Mouse (Mus musculus) heart, embryonic 14.5 days (tissue): Measurements from ENCODE around the gene Cfap221. TPM values are rescaled to one million over a fixed set of nuclear protein-coding genes. Genes with fewer than 3 reads are reported as not detected.

Experiments
- ATAC-seq: fragments of 200-750 bp; cut with Nextera tagmentation; 2 replicates; pipeline ENCODE4 v1.8.0; 2017; ENCODE audit warnings: low read depth, moderate TSS enrichment; ENCODE audit not compliant: insufficient number of reproducible peaks, insufficient read depth, low FRiP score
- H3K27ac ChIP-seq, 2 experiments: fragments of 200-500 bp in 1 of 2; fragments of 300-500 bp in 1 of 2; sonication (generic) in 1 of 2; replicated peaks in 1 of 2; 2 replicates each; pipeline ENCODE4 v1.5.1; 2012 to 2014; ENCODE audit warnings: low read depth in 2 of 2, low read length in 2 of 2, control low read depth in 1 of 2, mild to moderate bottlenecking in 1 of 2, mixed read lengths in 1 of 2; ENCODE audit not compliant: control insufficient read depth in 1 of 2, insufficient read depth in 1 of 2
- H3K27me3 ChIP-seq: fragments of 300-500 bp; sonication (generic); 2 replicates; pipeline ENCODE4 v1.6.1; 2014; ENCODE audit warnings: mild to moderate bottlenecking, low read length, control low read depth; ENCODE audit not compliant: control insufficient read depth, insufficient read depth
- H3K36me3 ChIP-seq: fragments of 300-500 bp; sonication (generic); 2 replicates; pipeline ENCODE4 v1.6.1; 2014; ENCODE audit warnings: mild to moderate bottlenecking, control low read depth, low read length, mixed read lengths; ENCODE audit not compliant: control insufficient read depth, insufficient read depth
- H3K4me1 ChIP-seq, 2 experiments: fragments of 200-500 bp in 1 of 2; fragments of 300-500 bp in 1 of 2; sonication (generic) in 1 of 2; 2 replicates each; pipeline ENCODE4 v1.6.1; 2012 to 2014; ENCODE audit warnings: low read length in 2 of 2, control low read depth in 1 of 2, mixed read lengths in 1 of 2; ENCODE audit not compliant: control insufficient read depth in 2 of 2, insufficient read depth in 2 of 2
- H3K4me2 ChIP-seq: fragments of 300-500 bp; sonication (generic); 2 replicates; pipeline ENCODE4 v1.6.1; 2014; ENCODE audit warnings: mild to moderate bottlenecking, low read length
- H3K4me3 ChIP-seq, 2 experiments: fragments of 200-500 bp in 1 of 2; fragments of 300-500 bp in 1 of 2; sonication (generic) in 1 of 2; 2 replicates each; pipeline ENCODE4 v1.5.1; 2012 to 2014; ENCODE audit warnings: low read length in 2 of 2, mild to moderate bottlenecking in 2 of 2, control low read depth in 1 of 2, low read depth in 1 of 2, moderate library complexity in 1 of 2; ENCODE audit not compliant: control insufficient read depth in 1 of 2, insufficient read depth in 1 of 2
- H3K9ac ChIP-seq: fragments of 300-500 bp; sonication (generic); 2 replicates; pipeline ENCODE4 v1.6.1; 2014; ENCODE audit warnings: mild to moderate bottlenecking, low read length
- H3K9me3 ChIP-seq: fragments of 300-500 bp; sonication (generic); 2 replicates; pipeline ENCODE4 v1.6.1; 2016; ENCODE audit warnings: low read length, control low read depth; ENCODE audit not compliant: control insufficient read depth
- WGBS: fragments of 180-500 bp; shearing (Covaris S2); extraction: QIAGEN DNeasy Blood & Tissue Kit; methylation state at CpG from one replicate; pipeline ENCODE4 v1.1.7; 2014; 5-methylcytosine and 5-hydroxymethylcytosine counted together
- polyA plus RNA-seq: library from polyadenylated mRNA; unstranded; fragments of >200 nt; fragmentation: Nextera tagmentation; extraction: Ambion mirVana; gene quantifications from 2 replicates; pipeline ENCODE4 v1.2.1, GENCODE M21; 2014

The Cfap221 gene
- polyA plus RNA-seq = not detected in 2 replicates

DNA sequence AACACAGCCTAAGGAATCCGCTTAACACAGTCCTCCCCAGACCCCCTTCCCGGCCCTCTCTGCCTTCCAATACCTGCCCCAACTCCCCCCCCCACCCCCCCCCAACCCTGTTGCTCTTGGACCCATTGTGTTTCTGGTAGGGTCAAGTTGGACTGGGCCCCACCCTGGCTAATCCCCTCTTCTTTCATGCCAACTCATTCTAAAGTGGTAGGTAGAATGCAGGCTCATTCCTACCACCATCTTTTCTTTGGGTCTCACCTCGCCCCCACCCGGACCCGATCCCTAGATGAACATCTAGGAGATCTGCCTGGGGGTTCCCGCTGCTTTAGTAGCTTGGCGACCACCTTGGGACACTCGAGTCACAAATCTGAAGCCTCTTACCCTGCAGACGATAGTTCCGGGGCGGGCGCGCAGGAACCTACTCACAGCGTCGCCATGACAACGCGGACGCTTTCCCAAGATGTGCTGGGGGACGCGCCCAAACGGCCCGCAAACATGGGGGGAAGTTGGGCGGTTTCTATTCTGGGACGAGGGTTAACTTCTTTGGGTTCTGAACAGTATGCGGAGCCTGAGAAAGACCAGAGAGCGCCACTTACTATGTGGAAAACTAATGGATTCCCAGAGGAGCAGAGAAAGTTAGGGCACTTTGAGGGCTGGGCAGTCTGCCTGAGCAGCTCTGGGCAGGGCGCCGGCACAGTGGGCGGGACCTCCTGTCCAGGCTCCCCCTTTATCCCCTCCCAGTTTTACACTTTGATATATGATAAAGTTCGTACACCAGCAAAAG lies at the start of gene Cfap221:
Cfap221 (minus strand) TSS at position 437 of the 784 bp plus-strand sequence.
- H3K9ac ChIP-seq = peak within 1 kb of the TSS; percentile 49; the same call in 1 of the 2 replicates
- H3K27ac ChIP-seq = no peak within 1 kb of the TSS
- H3K27me3 ChIP-seq = no peaks in the 10 kb centered on the region
- H3K4me2 ChIP-seq = peak within 1 kb of the TSS; percentile 79
- peak within 1 kb of the TSS; percentile 54 to 62 for H3K4me3 ChIP-seq
- no peaks in the 10 kb centered on the region; a peak in 1 of 4 replicates for H3K4me1 ChIP-seq
- ATAC-seq = peak; percentile 78; the same call in 1 of the 2 replicates
- no peaks in the 10 kb centered on the region for H3K36me3 ChIP-seq
- 6% methylated on average over 30 of the region's 30 CpGs for WGBS
- no peaks in the 10 kb centered on the region for H3K9me3 ChIP-seq

DNA sequence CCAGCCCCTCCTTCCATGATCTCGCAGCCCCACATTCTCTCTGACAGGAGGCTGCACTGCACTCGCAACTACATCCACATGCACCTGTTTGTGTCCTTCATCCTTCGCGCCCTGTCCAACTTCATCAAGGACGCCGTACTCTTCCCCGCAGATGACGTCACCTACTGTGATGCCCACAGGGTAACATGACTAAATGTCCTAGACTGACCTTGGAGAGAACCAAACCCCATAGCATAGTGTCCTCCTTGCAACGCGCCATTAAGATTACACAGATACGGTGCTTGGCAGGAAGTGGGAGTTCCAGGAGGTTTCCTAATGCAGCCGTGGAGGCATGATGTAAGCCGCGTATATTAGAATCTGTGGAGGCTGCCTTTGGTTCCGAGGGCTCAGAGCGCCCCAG lies 47.5 kb upstream of the Cfap221 start:
- H3K36me3 ChIP-seq = no peaks in the 10 kb centered on the region
- H3K9me3 ChIP-seq = no peaks in the 10 kb centered on the region
- no peak for ATAC-seq
- H3K4me3 ChIP-seq = no peak overlapping the region
- WGBS = 78% methylated on average over 16 of the region's 16 CpGs
- no peak overlapping the region for H3K9ac ChIP-seq
- H3K4me2 ChIP-seq = no peak overlapping the region
- no peaks in the 10 kb centered on the region for H3K27me3 ChIP-seq
- no peaks in the 10 kb centered on the region for H3K4me1 ChIP-seq
- H3K27ac ChIP-seq = no peak overlapping the region

DNA sequence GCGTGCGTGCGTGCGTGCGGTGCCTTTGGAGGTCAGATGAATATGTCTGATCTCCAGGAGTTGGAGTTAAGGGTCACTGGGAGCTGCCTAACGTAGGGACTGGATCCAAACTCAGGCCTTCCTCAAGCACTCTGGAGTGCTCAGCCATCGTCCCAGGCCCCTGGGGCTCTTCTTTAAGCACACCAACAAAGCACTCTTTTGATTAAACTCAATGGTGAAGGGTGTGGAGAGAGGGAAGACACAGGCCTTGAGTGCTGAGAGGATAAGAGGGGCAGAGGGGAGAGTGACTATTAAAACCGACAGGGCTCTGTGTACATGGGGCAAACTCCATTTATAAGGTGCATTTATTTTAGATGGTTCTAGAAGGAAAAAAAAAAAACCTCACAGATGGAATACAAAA lies 45.4 kb upstream of the Cfap221 start:
- Histone ChIP-seq H3K4me2 (no peak overlapping the region), H3K36me3 (no peaks in the 10 kb centered on the region), H3K27me3 (no peaks in the 10 kb centered on the region), H3K4me1 (no peaks in the 10 kb centered on the region; a peak in 2 of 4 replicates), H3K4me3 (no peak overlapping the region), H3K27ac (no peak overlapping the region), H3K9me3 (no peaks in the 10 kb centered on the region), H3K9ac (no peak overlapping the region)
- ATAC-seq = no peak
- WGBS = 75% methylated on average over 8 of the region's 8 CpGs

- ATAC-seq = no peak
- Histone ChIP-seq H3K36me3 (no peaks in the 10 kb centered on the region), H3K27me3 (no peaks in the 10 kb centered on the region), H3K9ac (no peak overlapping the region), H3K27ac (no peak overlapping the region), H3K4me2 (no peak overlapping the region), H3K4me1 (peaks cover 3 to 7% of the 10 kb centered on the region in 2 experiments; a peak in 3 of 4 replicates), H3K9me3 (no peaks in the 10 kb centered on the region), H3K4me3 (no peak overlapping the region)
- WGBS = 75% methylated on average over 9 of the region's 9 CpGs
Observed at GRCm38 (mm10) chr1:120038594-120038993, 41.6 kb upstream of the Cfap221 start.

GRCm38 (mm10) chr1:120037021-120037683 lies 40.1 kb upstream of the Cfap221 start:
- H3K36me3 ChIP-seq = no peaks in the 10 kb centered on the region
- H3K4me3 ChIP-seq = no peak overlapping the region
- H3K27ac ChIP-seq = peak overlapping the region; percentile 55 to 57; a peak in 2 of 4 replicates
- 52% methylated on average over 9 of the region's 9 CpGs for WGBS
- peaks cover 8 to 9% of the 10 kb centered on the region in 2 experiments for H3K4me1 ChIP-seq
- no peak overlapping the region for H3K9ac ChIP-seq
- ATAC-seq = no peak
- no peak overlapping the region for H3K4me2 ChIP-seq
- no peaks in the 10 kb centered on the region for H3K27me3 ChIP-seq
- H3K9me3 ChIP-seq = no peaks in the 10 kb centered on the region

DNA sequence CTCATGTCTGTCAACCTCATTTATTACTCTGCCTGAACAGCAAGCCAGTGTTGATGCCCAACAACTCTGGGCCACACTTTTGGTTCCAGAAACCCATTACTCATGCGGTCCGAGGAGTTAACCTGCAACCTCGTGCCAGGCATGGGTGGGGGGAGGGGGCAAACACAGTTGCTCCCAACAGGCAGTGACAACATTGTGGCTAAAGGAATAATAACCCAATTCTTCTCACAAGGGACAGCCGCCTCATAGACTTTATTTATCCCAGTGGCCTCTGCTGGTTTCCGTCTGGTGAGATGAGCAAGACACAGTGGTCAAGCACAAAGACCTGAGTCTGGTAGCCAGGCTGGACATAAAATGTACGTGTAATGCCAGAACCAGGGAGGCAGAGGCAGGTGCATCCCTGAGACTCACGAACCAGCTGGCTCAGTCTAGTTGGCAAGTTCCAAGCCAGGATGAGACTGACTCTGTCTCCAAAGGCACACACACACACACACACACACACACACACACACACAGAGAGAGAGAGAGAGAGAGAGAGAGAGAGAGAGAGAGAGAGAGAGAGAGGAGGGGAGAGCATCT lies 38.5 kb upstream of the Cfap221 start:
- H3K4me2 ChIP-seq = no peak overlapping the region
- no peak overlapping the region for H3K9ac ChIP-seq
- no peaks in the 10 kb centered on the region for H3K36me3 ChIP-seq
- no peaks in the 10 kb centered on the region for H3K27me3 ChIP-seq
- 87% methylated on average over 7 of the region's 7 CpGs for WGBS
- no peak overlapping the region for H3K27ac ChIP-seq
- H3K4me3 ChIP-seq = no peak overlapping the region
- no peak for ATAC-seq
- peaks cover 8 to 9% of the 10 kb centered on the region in 2 experiments for H3K4me1 ChIP-seq
- H3K9me3 ChIP-seq = no peaks in the 10 kb centered on the region

DNA sequence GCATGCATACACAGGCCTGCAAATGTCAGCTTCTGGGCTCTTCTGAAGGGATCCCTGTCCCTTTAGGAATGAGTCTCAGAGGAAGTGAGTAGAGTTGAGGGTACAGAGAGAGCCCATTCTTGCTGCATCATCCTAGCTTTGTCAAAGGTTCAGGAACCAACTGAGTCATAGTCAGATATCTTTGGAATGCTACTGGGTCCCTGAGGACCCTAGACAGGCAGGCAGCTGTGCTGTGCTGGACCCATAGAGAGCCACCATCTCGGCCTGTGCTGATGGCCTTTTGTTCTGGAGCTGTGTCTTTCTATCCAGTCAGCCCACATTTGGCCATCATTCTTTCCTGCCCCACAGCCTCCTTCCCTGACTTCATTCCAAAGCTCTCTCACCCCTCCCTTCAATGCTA lies 37.8 kb upstream of the Cfap221 start:
- no peak for ATAC-seq
- WGBS = 38% methylated on average over 1 of the region's 1 CpGs
- Histone ChIP-seq H3K9ac (no peak overlapping the region), H3K4me3 (no peak overlapping the region), H3K4me2 (no peak overlapping the region), H3K36me3 (no peaks in the 10 kb centered on the region), H3K27me3 (no peaks in the 10 kb centered on the region), H3K4me1 (peaks cover 8 to 9% of the 10 kb centered on the region in 2 experiments), H3K27ac (no peak overlapping the region), H3K9me3 (no peaks in the 10 kb centered on the region)
